Mouse (Mus musculus) bone marrow, adult 2 months (tissue): Measurements from ENCODE around the gene Marco.

ENCODE experiments used
- CTCF ChIP-seq: fragments of 200-500 bp; IDR thresholded peaks from 2 replicates; pipeline ENCODE4 v1.5.1; 2011; ENCODE audit warnings: low read length, control low read depth; ENCODE audit not compliant: control insufficient read depth, insufficient read depth
- POLR2A ChIP-seq: fragments of 200-500 bp; IDR thresholded peaks from 2 replicates; pipeline ENCODE4 v1.6.1; 2011; ENCODE audit warnings: low read depth, mild to moderate bottlenecking, control low read depth, low read length, borderline replicate concordance; ENCODE audit not compliant: control insufficient read depth

DNA sequence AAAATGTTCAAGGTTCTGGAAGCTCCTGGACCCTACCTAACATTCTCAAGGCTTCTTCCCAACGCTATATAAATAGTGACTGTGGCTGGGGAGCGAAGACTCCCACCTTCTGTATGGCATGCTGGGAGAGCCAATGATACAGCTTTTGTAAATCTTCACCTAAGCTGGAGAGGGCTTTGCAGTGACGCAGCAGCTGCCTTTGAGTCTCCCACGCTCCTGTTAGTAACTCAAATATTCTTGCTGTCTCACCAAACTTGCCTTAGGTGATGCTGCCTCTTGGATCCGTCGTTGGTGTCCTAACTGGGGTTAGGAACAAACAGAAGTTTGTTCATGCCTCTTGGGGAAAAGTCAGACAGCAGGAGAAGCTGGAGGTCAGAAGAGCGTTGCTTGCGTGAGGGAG lies 79.2 kb downstream of the Marco start:
- TF ChIP-seq POLR2A (no peak), CTCF (no peak)
